Mouse (Mus musculus): ENCODE data around the gene Ttpal.

DNA sequence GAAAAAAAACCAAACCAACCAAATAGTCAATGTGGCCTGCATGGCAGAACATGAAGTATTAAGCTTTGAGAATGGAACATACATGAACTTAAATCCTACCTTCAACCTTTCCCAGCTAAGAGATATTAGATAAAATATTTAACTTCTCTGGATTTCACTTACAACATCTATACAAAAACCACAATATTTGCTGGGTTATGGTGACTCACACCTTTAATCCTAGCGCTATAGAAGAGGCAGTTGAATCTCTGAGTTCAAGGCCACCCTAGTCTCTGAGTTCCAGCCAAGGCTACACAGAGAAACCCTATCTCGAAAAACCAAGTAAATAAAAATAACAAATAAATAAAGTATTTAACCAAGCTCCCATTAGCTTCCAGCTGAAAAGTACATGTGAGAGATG lies 33.9 kb downstream of the Ttpal start:
- no peak for TF ChIP-seq CTCF (IDR thresholded peaks at IDR 0.05; ENCODE audit: low read depth)
- no peak for TF ChIP-seq EP300 (optimal IDR thresholded peaks at IDR 0.05)

Measured in stomach, postnatal 0 days (tissue).